Mouse (Mus musculus): ENCODE data around the gene Cd274.
"Not testable (repeated sequence)": the region's sequence is repeated elsewhere in the genome, so short reads cannot be mapped to it uniquely, and the experiment has no call there.

Cd274 gene

GRCm38 (mm10) chr19:29396353-29396752 is 29.1 kb downstream of the Cd274 start:
- no peak for DNase-seq

DNA sequence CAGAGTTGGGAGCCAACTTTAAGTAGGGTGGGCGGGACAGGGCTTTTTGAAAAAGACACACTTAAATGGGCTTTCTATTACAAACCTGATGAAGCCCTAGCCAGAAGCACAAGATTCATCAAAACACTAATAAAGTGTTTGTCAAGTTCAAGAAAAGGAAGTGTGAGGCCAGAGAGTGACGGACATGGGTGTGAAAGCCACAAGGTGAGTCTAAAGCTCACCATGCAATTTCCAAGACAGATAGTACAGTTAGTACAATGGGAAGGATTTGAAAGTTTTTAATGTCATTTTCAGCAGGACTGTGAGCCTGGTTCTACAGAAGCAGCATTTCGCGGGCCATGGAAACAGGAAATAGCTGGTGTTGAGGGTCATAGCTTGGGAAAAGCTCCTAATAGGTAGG is 32.5 kb downstream of the Cd274 start:
- DNase-seq: no peak

DNA sequence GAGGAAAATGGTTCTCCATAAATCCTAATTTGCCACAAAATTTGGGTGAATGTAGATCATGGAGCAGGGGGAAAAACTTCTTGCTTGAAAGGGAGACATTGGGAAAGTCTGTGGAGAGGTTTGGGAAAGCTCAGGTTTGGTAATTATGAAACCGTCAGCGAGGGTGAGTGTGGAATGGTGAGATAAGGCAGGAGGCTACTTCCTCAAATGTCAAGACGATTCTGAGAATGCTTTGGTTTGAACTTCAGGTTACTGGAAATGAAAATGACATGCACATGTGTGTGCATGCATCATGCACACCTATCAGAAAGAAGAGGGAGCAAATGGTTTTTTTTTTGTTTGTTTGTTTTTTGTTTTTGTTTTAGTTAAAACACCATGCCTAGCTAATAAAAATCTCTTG is 33.2 kb downstream of the Cd274 start:
- DNase-seq: no peak

GRCm38 (mm10) chr19:29402621-29403020 is 35.4 kb downstream of the Cd274 start:
- DNase-seq: no peak

DNA sequence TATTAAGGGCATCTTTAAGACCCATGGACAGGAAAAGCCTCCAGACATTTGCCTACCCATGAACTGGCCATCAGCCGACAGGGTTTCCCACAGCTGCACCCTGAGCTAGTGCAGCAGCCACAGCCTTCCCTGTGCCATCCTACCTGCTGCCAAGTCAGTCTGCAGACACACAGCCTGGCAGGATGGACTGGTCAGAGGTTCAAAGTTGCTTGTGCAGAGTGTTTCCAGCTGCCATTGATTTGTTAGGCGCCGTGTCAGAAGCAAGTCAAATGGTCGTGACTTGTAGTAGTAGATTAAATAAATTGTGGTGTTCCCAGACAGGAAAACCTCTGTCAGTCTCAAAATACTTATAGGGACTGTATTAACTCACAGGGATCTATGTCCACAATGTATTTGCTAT is 36.0 kb downstream of the Cd274 start:
- no peak for DNase-seq

DNA sequence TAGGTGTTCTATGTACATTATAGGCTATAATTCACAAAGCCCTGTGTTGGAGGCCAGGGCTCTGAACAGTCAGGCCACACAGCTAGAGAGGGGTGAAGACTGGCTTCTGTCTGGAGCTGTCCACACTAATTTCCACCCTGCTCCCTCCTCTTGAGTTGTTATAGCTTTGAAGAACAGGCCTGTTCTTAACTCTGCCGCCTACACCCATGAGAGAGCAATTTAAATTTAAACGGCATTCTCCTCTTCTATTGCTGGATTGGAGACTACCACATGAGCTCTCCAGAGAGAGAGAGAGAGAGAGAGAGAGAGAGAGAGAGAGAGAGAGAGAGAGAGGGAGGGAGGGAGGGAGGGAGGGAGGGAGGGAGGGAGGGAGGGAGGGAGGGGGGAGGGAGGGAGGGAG is 38.1 kb downstream of the Cd274 start:
- no peak for DNase-seq

DNA sequence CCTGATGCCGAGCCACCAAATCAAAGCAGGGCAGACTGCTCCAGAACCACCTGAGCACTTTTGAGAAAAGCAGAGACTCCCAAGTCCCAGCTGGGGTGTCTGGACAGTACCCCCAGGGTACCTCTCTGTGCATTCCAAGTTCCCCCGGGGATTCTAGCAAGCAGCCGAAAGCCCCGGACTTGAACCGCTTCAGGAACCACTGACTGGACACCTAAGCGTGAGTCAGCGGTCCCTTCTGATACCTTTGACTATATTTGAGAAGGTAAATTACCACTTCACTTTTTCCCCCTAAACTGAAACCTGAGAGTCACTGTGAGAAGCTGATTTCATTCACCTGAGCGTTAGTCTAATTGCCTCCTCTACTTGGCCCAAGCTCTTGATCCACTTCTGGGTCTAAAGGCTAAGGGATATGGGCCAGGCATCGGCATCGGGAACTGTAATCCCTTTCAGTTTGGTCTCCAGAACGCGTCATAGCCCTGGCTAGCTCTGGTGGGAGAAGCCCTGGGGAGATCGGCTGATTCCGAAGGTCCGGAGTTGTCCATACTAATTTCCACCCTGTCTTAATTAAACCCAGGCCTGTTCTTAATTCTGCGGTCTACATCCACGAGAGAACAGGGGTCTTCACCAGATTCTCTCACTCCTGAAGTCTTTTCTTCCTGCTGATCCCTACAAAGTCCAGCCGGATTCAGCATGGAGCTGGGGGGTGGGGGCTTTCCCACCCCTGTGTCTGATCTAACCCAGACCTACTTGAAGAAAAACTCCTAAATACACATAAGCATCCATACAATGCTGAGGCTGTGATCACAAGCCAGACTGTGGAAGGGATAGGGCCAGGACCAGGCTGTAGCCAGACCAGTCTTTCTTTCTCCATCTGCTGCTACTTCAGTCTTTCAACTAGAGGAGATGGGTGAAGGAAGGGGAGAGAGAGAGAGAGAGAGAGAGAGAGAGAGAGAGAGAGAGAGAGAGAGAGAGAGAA is 39.1 kb downstream of the Cd274 start:
- DNase-seq: no peak

DNA sequence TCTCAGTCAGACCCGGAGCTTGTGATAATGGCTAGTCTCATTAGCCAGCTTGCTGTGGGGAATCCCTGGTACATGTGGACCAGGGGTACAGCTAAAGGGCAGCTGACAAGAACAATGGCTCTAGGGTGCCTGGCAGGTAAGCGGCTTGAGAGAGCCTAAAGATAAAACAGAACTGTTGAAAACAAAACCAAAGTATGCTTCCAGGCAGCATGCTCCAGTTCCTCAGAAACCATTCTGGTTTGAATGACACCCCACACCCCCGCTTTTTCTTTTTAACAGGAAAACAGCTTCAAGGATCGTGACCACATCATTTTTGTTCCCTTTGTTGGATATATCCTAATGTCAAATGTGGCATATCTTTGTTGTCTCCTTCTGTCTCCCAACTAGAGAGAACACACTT is 43.4 kb downstream of the Cd274 start, which contains the start of gene Pdcd1lg2:
Gene Pdcd1lg2, plus strand, starts transcription at position 301 of the 400 bp plus-strand sequence.
- DNase-seq: no peak

- DNase-seq: no peak
Measured at GRCm38 (mm10) chr19:29412476-29413420, 45.5 kb downstream of the Cd274 start.

- DNase-seq: no peak
Measured at GRCm38 (mm10) chr19:29414513-29414912, 47.3 kb downstream of the Cd274 start.

DNA sequence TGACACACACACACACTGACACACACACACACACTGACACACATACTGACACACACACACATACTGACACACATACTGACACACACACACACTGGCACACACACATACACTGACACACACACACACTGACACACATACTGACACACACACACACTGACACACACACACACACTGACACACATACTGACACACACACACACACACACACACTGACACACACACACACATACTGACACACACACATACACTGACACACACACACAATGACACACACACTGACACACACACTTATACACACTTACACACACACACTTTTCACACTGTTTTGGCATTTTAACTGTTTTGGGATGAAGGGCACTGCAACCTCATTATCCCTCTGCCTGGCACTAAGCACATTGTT is 47.7 kb downstream of the Cd274 start:
- DNase-seq: not testable (repeated sequence)

DNA sequence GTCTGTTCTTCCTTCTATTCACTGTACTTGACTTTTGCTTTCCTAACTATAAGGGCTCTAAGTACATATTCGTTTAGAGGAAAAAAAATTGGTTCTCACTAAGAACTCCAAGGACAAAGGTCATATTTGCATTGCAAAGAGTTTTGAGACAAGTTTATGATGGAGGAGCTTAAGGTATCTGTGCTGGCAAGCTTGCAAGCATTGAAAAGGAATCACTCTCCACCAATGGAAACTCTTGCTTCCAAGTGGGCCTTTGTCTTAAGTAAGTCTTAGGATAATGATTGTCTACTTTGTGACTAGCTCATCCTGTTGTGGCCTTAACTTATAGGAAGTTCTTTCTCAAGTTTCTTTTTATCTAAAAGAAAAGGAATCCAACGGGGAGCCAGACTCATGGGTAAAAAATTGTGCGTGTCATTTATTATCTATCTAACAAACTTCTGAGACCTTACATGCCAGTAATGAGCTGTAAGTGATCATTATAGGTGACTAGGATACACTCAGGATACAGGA is 49.2 kb downstream of the Cd274 start:
- no peak for DNase-seq

- no peak for DNase-seq
Measured at GRCm38 (mm10) chr19:29417188-29417587, 49.9 kb downstream of the Cd274 start.

DNA sequence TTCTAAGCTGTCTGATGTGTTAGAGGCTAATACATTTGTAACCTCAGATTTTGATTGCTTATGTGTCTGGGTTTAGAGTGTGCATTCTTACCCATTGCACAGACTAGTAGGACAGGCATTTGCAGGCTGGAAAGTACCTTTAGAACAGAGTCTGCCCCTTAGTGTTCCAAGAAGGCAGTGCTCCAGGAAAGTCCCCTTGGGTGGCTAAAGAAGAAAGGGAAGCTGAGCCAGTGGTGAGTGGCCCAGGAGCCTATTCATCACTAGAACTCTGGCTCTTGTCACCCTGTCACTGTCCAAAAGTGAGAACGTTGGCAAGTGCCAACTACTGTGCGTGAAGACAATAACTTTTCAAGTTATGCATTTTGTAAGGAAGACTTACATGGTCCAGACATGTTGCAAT is 50.6 kb downstream of the Cd274 start:
- DNase-seq: no peak

GRCm38 (mm10) chr19:29418661-29419115 is 51.4 kb downstream of the Cd274 start:
- no peak for DNase-seq

DNA sequence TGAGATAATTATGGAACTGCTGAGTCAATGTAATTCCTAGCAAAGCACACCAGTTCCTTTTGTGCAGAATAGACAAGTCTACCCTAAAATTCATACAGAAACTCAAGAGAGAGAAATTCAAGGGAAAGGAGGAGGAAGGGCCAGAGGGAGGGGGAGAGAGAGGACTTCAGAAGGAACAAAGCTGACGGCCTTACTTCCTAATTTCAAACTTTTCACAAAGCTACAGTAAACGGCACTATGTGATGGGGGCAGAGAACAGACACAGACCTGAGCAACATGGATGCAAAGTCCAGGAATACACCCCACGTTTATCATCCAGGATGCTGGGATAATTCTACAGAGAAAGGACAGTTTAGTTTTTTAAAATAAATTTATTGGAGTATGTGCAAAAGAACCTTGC is 52.3 kb downstream of the Cd274 start:
- DNase-seq: no peak

GRCm38 (mm10) chr19:29419946-29420345 is 52.7 kb downstream of the Cd274 start:
- DNase-seq: no peak

DNA sequence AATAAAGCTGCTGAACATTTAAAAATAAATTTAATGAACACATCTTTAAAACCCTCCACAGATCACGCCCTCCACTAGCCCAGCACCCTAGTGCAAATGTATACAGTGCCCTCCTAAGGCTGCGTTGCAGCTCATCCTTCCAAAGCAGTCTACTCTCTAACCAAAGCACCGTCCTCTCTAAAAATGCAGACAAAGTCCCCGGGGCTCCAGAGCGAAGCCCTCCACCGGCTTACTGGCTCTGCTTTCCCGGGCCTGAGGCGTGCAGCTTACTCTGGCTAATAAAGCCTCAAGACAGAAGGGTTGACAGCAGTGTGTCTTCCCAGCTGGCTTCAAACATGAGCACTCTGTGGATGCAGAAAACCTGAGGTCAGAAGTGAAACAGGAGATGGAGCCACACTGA is 53.1 kb downstream of the Cd274 start:
- no peak for DNase-seq

GRCm38 (mm10) chr19:29422013-29422645 is 54.9 kb downstream of the Cd274 start:
- DNase-seq: no peak

DNA sequence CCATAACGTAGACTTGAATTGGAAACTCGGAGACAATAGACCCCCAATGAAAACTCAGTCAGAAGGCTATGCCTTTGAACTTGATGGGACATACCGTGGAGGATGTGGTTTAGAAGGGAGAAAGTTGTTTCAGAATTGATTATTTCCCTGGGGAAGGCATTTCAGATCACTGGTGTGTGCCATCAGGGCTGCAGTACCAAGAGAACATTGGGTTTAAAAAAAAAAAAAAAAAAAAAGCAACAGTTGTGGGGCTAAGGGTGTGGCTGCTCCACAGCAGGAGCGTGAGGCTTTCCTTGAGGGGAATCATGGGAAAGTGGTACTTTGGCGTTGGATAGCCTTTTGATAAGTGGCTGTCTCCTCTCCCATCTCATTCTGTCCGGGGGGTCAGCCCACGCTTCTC is 55.5 kb downstream of the Cd274 start:
- DNase-seq: no peak

DNA sequence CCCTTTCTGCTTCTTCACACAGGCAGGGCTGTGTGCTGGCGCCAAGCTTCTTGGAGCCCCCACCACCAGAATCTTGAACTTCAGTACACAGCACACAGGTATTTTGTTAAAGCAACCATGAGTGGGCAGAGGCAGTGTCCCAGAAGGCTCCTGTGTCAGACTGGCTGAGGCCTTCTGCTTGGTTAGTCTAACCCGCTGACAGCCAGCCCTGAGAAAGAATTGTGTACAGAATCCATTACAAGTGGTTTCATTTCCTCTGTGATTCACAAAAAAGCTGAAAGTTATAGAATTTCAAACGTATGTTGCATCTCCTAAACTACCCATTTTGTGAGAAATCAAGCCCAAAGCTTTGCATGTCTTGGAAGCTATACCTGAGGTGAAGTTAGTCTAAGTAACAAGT is 63.3 kb downstream of the Cd274 start:
- DNase-seq: no peak

GRCm38 (mm10) chr19:29430953-29431352 is 63.7 kb downstream of the Cd274 start:
- DNase-seq: no peak
